Mouse (Mus musculus) forebrain, embryonic 10.5 days (tissue): ENCODE results near the gene Awat2. TPM values are rescaled to one million over a fixed set of nuclear protein-coding genes. Genes with fewer than 3 reads are reported as not detected.
A peak's percentile ranks its signal among the peaks of the same experiment; 100 is the strongest.

Experiments
- DNase-seq: peaks from one replicate; pipeline ENCODE4 v3.0.0-alpha.2; 2017; ENCODE audit warnings: low spot score; ENCODE audit errors: extremely low spot score
- H3K27ac ChIP-seq: fragments of 300-500 bp; sonication (generic); 2 replicates; pipeline ENCODE4 v1.5.1; 2016; ENCODE audit warnings: mild to moderate bottlenecking
- H3K27me3 ChIP-seq: fragments of 300-500 bp; sonication (generic); 2 replicates; pipeline ENCODE4 v1.6.1; 2016; ENCODE audit warnings: mild to moderate bottlenecking; ENCODE audit not compliant: poor library complexity, severe bottlenecking
- H3K36me3 ChIP-seq: fragments of 300-500 bp; sonication (generic); replicated peaks from 2 replicates; pipeline ENCODE4 v1.6.1; 2016; ENCODE audit warnings: mild to moderate bottlenecking, moderate library complexity
- H3K4me1 ChIP-seq: fragments of 300-500 bp; sonication (generic); 2 replicates; pipeline ENCODE4 v1.6.1; 2016
- H3K4me3 ChIP-seq: fragments of 300-500 bp; sonication (generic); 2 replicates; pipeline ENCODE4 v1.5.1; 2016; ENCODE audit warnings: mild to moderate bottlenecking, moderate library complexity
- H3K9me3 ChIP-seq: fragments of 300-500 bp; sonication (generic); 2 replicates; pipeline ENCODE4 v1.6.1; 2016; ENCODE audit warnings: mild to moderate bottlenecking, moderate library complexity
- WGBS: fragments of 180-500 bp; shearing (Covaris S2); methylation state at CpG from one replicate; pipeline ENCODE4 v1.1.7; 2016; 5-methylcytosine and 5-hydroxymethylcytosine counted together
- microRNA counts: library from miRNA; unstranded; fragments of <30 nt; microRNA quantifications from one replicate; lab custom pipeline; 2017
- microRNA-seq: library from miRNA; unstranded; fragments of <30 nt; microRNA quantifications from one replicate; pipeline ENCODE4, GENCODE M21; 2017
- polyA plus RNA-seq: library from polyadenylated mRNA; unstranded; fragments of >200 nt; fragmentation: Nextera tagmentation; extraction: Ambion mirVana; gene quantifications from 2 replicates; pipeline ENCODE4 v1.2.1, GENCODE M21; 2016

Awat2 gene
- polyA plus RNA-seq, 1 experiment from 2014 or later, result 0.76 TPM

DNA sequence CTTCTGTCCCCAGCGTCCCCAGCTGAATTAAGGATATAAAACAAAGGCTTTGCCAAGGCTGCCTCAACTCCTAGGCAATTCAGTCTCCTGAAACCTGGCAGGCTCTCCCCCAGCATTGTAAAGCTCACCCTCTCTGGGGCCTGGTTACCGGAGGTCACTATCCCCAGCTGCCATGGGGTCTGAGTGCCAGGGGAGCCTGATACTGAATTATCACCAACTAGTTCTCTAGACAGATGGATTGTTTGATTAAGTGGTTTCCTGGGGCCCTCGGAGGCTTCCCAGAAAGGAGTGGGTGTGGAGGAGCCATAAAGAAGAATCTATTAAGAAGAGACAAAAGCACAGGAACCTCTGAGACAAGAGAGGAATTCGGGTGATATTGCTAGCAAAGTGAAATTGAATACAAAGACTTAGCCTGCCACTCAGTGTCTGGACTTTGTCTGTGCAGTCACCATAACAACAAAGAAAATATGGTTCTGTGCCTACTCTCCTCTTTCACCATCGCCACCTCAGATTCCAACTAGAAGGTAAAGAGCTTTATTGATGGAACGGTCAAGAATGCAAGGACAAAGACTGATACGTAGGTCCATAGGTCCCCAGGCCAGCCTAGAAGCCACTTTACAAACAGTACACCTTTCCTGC, 48.2 kb downstream of the Awat2 start:
- H3K27me3 ChIP-seq, result peaks cover 96% of the 10 kb centered on the region
- no peak overlapping the region for H3K4me3 ChIP-seq
- WGBS, result 80% methylated on average over 7 of the region's 7 CpGs
- H3K36me3 ChIP-seq, result no peaks in the 10 kb centered on the region
- 0 out of 2 replicates have a peak, but pooled peaks cover 3% of the 10 kb centered on the region for H3K4me1 ChIP-seq
- no peak overlapping the region for H3K27ac ChIP-seq
- no peak for DNase-seq
- no peaks in the 10 kb centered on the region for H3K9me3 ChIP-seq

DNA sequence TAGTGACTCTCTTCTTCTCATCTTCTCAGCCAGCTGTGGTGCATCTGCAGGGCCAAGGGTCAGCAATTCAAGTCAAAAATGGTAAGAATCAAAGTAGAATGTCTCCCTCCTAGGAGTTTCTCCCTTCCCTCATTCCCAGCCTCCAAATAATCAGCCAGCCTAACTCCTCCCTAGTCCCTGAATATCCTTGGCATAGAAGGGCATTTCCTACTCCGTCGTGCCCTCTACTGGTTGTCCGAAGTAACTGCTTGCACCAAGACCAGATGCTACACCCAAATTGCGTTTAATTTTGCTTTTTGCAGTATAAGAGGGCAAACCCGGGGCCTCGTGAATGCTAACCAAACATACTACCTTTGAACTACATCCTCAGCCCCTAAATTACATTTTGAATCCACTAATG, 50.2 kb downstream of the Awat2 start:
- Histone ChIP-seq H3K27me3 (peaks cover 87% of the 10 kb centered on the region), H3K27ac (no peak overlapping the region), H3K36me3 (no peaks in the 10 kb centered on the region), H3K4me1 (0 out of 2 replicates have a peak, but pooled peaks cover 3% of the 10 kb centered on the region), H3K9me3 (no peaks in the 10 kb centered on the region), H3K4me3 (no peak overlapping the region)
- WGBS, result 30% methylated on average over 6 of the region's 6 CpGs
- no peak for DNase-seq

DNA sequence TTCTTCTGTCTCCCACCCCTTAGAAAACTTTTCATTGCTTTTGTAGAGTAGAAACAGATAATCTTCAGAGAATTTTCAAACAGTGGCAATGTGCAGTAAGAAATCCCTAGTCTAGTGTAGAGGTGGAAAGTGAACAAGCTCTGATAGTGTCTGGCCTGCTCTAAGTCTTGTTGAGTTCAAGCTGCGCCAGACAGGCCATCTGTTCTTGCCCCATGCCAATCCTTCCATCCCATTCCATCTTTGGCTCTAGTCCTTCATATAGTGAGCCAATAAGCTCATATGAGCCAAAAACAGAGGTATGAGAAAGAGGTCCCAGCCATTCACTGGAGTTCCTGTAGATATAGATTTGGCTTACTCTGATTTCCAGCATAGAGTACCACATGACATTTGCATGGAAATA, 52.6 kb downstream of the Awat2 start:
- WGBS, result 86% methylated on average over 1 of the region's 1 CpGs
- H3K9me3 ChIP-seq, result no peaks in the 10 kb centered on the region
- no peaks in the 10 kb centered on the region for H3K36me3 ChIP-seq
- H3K4me3 ChIP-seq, result no peak overlapping the region
- no peak overlapping the region for H3K27ac ChIP-seq
- peaks cover 63% of the 10 kb centered on the region for H3K27me3 ChIP-seq
- no peak for DNase-seq
- 0 out of 2 replicates have a peak, but pooled peaks cover 3% of the 10 kb centered on the region for H3K4me1 ChIP-seq

DNA sequence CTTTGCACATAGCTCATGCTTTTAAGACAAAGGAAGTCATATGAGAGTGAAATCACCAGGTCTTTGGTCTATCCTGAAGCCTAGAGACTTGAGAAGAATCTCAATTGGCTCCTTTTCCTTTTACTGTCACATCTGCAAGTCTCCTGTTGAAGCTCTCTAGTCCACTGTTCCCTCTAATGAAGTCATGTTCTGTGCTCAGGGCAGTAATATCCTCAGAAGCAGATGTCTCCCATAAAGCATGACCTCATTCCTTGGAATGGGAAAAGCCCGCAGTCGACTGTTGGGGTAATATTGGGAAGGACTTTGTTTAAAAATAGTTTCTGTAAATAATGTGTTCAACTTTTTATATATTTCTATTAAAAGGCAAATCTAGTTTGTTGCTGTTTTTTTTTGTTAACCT, 85.5 kb downstream of the Awat2 start:
- H3K27ac ChIP-seq, result no peak overlapping the region
- no peaks in the 10 kb centered on the region for H3K9me3 ChIP-seq
- no peaks in the 10 kb centered on the region for H3K4me1 ChIP-seq
- no peak for DNase-seq
- 98% methylated on average over 2 of the region's 2 CpGs for WGBS
- H3K4me3 ChIP-seq, result no peak overlapping the region
- peaks cover 76% of the 10 kb centered on the region for H3K27me3 ChIP-seq
- H3K36me3 ChIP-seq, result no peaks in the 10 kb centered on the region

MicroRNA genes within 50 kb of the gene (microRNA counts, 519-probe panel; counts per million panel counts)
- 2,896 counts per million, percentile 71 among the panel's probes with 10 or more counts for microRNA mmu-miR-676 (lab: Ali Mortazavi, UCI)

Small RNA genes within 50 kb of the gene (microRNA-seq; reads per million reads assigned to microRNA genes)
- 594 reads per million, percentile 69 among the genes with 10 or more reads in this experiment for gene Mir676

Other genes with a start within 250 kb of the Awat2 start
- not detected in 2 replicates for gene Otud6a, start 13.7 kb downstream of the Awat2 start, polyA plus RNA-seq
- 38.4 and 38.5 TPM in 2 replicates for gene Igbp1, start 51.6 kb upstream of the Awat2 start, polyA plus RNA-seq
- not detected in 2 replicates for gene Dgat2l6, start 82.1 kb upstream of the Awat2 start, polyA plus RNA-seq
- gene Awat1, start 129.5 kb upstream of the Awat2 start, polyA plus RNA-seq, result not detected in 2 replicates
- not detected in 2 replicates for gene P2ry4, start 152.2 kb upstream of the Awat2 start, polyA plus RNA-seq
- not detected in 2 replicates for gene Arr3, start 162.8 kb upstream of the Awat2 start, polyA plus RNA-seq
- 47.2 and 48.7 TPM in 2 replicates for gene Kif4, start 183.0 kb upstream of the Awat2 start, polyA plus RNA-seq
- 132 and 133 TPM in 2 replicates for gene Pdzd11, start 183.9 kb upstream of the Awat2 start, polyA plus RNA-seq